Mouse (Mus musculus) yolk sac, embryonic 10.5 days (tissue): ENCODE measurements at regions not wholly inside any gene's neighbourhood (a gene's known extent, or its start where the extent isn't known, plus 50 kb on each side); places are given as distances from the start of the nearest gene placed in this dataset.

Source experiments
- DNase-seq: peaks from one replicate; pipeline ENCODE4 v3.0.0-alpha.2; 2017; ENCODE audit warnings: low spot score

DNA sequence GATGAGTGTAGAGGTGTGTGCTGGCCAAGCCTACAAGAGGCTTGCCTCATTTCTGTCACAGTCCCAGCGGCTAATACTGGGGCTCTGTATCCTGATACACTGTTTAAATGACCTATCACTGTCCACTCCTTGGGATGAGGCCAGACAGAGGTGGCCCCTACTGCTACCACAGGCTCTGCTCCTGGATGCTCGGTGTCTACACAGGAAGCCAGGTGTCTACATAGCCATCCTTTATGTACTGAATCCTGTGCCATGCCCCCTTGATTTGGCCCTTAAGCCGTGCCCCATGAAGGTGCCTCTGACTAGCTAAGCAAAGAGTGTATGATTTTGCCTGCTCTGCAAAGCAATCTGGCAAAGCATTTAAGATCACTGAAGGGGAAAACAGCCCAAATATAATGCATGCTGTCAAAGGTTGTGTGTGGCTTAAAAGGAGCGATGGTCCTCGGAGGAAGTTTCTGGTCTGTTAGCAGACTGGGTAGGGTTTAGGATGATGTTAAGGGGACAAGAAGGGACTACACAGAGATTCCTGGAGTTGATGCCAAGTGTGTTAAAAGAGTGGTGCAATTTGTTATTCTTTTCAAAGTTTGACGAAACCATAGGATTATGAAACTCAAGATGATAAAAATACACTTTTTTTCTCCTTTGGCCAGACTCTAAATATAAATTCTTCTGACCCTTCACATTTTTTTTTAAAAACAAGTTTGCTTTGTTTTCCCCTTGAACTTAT lies 104.2 kb downstream of the E030025P04Rik start:
- DNase-seq: no peak

- no peak for DNase-seq
Measured at GRCm38 (mm10) chr11:109039060-109039791, 104.9 kb downstream of the E030025P04Rik start.

- no peak for DNase-seq
Measured at GRCm38 (mm10) chr11:109038136-109038535, 106.0 kb downstream of the E030025P04Rik start.

DNA sequence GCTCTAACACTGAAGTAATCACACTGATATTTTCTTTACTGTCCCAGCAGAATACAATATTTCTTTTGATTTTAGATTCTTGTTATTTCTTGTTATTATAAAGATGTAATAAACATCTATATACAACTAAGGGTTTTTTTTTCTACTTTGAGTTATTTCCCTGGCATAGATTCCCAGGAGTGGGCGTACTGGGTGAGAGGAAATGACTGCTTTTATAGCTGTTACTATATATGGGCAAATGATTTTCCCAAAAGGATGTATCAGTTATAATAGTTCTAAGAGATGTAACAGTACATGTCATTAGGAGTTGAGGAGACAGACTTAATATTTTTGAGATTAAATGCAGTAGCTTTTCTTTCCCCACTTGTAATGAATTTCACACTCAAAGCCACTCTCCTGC lies 109.6 kb downstream of the E030025P04Rik start:
- DNase-seq: no peak

GRCm38 (mm10) chr11:109034072-109034471 lies 110.1 kb downstream of the E030025P04Rik start:
- no peak for DNase-seq

GRCm38 (mm10) chr11:109032729-109033128 lies 111.4 kb downstream of the E030025P04Rik start:
- no peak for DNase-seq

GRCm38 (mm10) chr11:109030486-109030885 lies 110.3 kb downstream of the Axin2 start:
- peak; percentile 40 for DNase-seq

DNA sequence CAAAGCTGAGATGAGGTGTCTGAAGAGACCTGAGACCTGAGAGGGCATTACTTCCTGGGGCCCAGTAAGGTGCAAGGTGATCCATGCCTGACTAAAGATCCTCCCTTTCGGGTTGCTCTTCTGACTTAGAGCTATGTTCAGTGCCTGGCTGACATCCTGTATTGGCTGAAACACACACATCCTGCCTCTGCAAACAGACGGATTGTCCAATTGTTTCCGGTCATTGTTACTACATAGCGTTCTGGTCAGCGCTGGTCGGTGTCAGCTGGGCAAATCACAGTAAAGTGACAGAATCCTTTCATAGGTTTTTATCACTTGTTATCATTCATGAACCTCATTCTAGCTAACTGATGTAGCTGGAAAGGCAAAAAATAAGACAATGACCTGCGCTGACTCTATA lies 109.7 kb downstream of the Axin2 start:
- DNase-seq: no peak

DNA sequence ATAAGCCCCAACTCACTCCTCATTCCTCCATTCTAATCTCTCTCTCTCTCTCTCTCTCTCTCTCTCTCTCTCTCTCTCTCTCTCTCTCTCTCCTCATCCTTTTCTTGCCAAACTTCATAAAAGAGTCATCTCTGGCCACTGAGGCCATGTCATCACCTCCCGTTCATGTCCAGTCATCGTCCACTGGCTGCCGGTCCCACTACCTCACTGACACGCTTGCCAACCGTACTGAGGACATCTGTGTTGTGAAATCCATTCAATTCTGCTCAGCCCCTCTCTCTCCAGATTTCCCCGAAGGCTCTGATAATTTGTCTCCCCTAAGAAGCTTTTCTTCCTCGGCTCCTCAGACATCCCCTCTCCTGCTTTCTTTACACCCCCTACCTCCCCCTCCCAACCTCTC lies 94.7 kb downstream of the Axin2 start:
- no peak for DNase-seq

DNA sequence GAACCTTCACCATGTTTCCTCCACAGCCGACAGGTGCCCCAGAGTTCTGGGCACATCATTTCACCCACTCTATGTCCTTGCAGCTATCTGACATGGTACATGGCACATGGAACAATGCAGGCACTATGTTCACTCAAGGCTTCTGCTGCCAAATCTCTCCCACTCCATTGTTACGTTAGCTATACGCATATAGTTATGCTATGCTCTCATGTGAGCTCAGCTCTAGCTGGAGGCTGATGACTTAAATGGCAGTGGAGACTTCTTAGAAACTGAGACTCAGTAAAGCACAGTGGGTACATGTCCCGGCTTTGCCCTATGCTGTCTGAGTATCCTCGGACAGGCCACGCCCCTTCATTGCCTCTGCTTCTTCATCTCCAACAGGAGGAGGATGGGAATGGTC lies 91.0 kb downstream of the Axin2 start:
- no peak for DNase-seq

DNA sequence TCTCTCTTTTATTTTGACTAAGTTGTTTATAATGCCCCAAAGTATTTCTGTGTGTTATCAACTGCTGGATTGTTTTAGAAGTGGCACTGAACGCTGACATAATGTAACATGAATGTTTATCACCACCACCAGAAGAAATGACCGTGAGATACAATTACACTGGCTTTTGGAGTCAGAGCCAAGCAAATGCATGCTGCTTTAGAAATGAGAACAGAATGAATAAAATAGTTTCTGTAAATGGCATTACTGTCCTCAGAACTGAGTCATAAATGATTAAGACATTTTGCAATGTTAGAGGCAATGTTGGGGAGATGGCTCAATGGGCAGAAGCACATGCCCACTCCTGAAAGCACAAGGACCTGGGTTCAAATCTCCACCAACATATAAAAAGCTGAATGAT lies 88.7 kb downstream of the Axin2 start:
- no peak for DNase-seq

- DNase-seq: no peak
Measured at GRCm38 (mm10) chr11:109005681-109006080, 85.5 kb downstream of the Axin2 start.
